In the genomic region with DNA sequence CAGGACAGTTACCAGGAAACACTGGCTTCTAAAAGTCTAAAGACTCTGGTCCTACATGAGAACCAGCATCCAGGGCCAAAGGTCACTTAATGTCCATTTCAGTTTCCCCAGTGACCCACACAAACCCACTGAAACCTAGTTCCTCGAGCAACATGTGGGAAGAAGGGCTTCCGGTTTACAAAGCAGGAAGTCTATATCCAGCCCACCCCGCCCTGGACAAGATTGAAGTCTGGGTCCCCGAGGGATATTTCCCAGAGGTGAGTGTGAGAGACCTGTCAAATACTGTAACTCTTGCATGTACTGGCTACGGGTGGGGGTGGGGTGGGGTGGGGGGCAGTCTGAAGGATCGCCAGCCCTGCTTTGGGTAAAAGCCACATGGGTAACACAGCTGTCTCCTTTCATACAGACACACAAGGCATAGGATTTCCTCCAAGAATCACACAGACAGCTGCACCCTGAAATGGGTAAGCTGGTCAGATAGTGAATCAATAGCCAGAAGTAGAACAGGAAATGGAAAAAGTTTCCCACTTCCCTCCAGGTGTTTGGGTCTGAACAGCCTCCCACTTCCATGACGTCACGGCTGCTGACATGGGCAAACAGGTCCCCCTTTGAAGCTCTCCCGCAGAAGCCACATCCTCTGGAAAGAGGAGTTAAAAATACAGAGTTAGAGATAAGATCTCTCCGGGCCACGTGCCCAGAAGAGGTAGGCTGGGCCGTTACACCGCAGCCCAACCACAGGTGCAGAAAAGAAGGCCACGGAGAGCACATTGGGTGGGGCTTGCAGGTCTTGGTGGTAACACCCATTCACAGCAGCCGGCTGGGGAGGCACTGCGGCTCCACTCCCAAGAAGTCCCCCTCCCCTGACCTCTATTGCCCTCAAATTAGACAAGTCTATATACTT, we compare ENCODE assay signal across 9 mouse cellular contexts. TPM values are rescaled to one million over a fixed set of nuclear protein-coding genes. Genes with fewer than 3 reads are reported as not detected.
DNase-seq lines count a peak whose midpoint lies in the region; ATAC-seq and TF ChIP-seq lines count a peak whose summit lies in the region.
"Had no signal": no experiment of that assay in that cellular context is flagged by ENCODE, and none has a peak within 500 bp of the region (broad histone marks: within the 10 kb centered on the region; RNA-seq: fewer than 3 reads in every experiment).

No protein-coding gene starts in this region.

- no peak overlapping the region for H3K4me3 ChIP-seq in limb, embryonic 14.5 days (replicated peaks; ENCODE audit: low read length)
- no peak overlapping the region for H3K4me3 ChIP-seq in neural tube, embryonic 12.5 days

- H3K27ac ChIP-seq in limb, embryonic 14.5 days (replicated peaks; ENCODE audit: low read depth, low read length) = no peak overlapping the region
- H3K27ac ChIP-seq in neural tube, embryonic 12.5 days = no peak overlapping the region

- intact Hi-C loops in heart, postnatal 36 days (cut with DNase I) = loop anchor here (2.0 to 5.0 kb wide), 2 partner anchors 162 to 415 kb away; a partner anchor contains a TSS

- H3K27me3 ChIP-seq in limb, embryonic 14.5 days (ENCODE audit: control insufficient read depth, insufficient read depth, low read length) = no peaks in the 10 kb centered on the region
- no peaks in the 10 kb centered on the region for H3K27me3 ChIP-seq in neural tube, embryonic 12.5 days (replicated peaks)

- DNase-seq in embryo, embryonic 10 days (ENCODE audit: low spot score) = peak; percentile 12
- no peak for DNase-seq in embryo, embryonic 11 days
- peak; percentile 54 for DNase-seq in c-Kit-positive CD71-positive TER-119-negative erythroid progenitor cells, embryonic 14.5 days (ENCODE audit: low read depth)
- DNase-seq in heart, postnatal 36 days = peak; percentile 45 to 50
- peak; percentile 49 for DNase-seq in limb, embryonic 14.5 days (ENCODE audit: low spot score)
- peak; percentile 47 for DNase-seq in urinary bladder, adult 2 months (ENCODE audit: low spot score)
- DNase-seq in retina, postnatal 1 day = no peak

- WGBS in limb, embryonic 14.5 days = 37% methylated on average over 16 of the region's 16 CpGs
- 60% methylated on average over 16 of the region's 16 CpGs for WGBS in neural tube, embryonic 12.5 days

- no peaks in the 10 kb centered on the region for H3K9me3 ChIP-seq in limb, embryonic 14.5 days (ENCODE audit: control insufficient read depth, low read length)
- H3K9me3 ChIP-seq in neural tube, embryonic 12.5 days = no peaks in the 10 kb centered on the region

- H3K9ac ChIP-seq in limb, embryonic 14.5 days (ENCODE audit: low read depth, low read length, severe bottlenecking) = no peak overlapping the region
- no peak overlapping the region for H3K9ac ChIP-seq in neural tube, embryonic 12.5 days

- ATAC-seq in limb, embryonic 14.5 days (ENCODE audit: low FRiP score, low read depth) = 0 out of 2 replicates have a peak, but pooled peaks have one; percentile 12
- ATAC-seq in neural tube, embryonic 12.5 days (ENCODE audit: low FRiP score, low read depth) = no peak

- no peaks in the 10 kb centered on the region for H3K36me3 ChIP-seq in limb, embryonic 14.5 days (ENCODE audit: control insufficient read depth, insufficient read depth, low read length)
- H3K36me3 ChIP-seq in neural tube, embryonic 12.5 days = no peaks in the 10 kb centered on the region

- H3K4me1 ChIP-seq in limb, embryonic 14.5 days (ENCODE audit: control insufficient read depth, insufficient read depth, low read length) = peaks cover 3% of the 10 kb centered on the region; the same call in 1 of the 2 replicates
- peaks cover 31% of the 10 kb centered on the region for H3K4me1 ChIP-seq in neural tube, embryonic 12.5 days

- no peak for TF ChIP-seq POLR2A in limb, embryonic 14.5 days (IDR thresholded peaks at IDR 0.05; ENCODE audit: borderline replicate concordance, extremely low read depth, insufficient read depth, insufficient read length)

- H3K4me2 ChIP-seq in limb, embryonic 14.5 days (replicated peaks; ENCODE audit: low read depth, low read length, severe bottlenecking) = peak overlapping the region; percentile 44
- peak overlapping the region; percentile 69 for H3K4me2 ChIP-seq in neural tube, embryonic 12.5 days (replicated peaks)

RNA-seq across cellular contexts. Expression of a gene that starts 26.7 kb away (rescaled TPM):
- 100 to 1,000 TPM in 1 of 2 experiments, 10 to 100 TPM in 1; 96.6 to 101 TPM for total RNA-seq in heart, postnatal 36 days (2021)
- polyA plus RNA-seq in limb, embryonic 14.5 days (2012; rRNA removed) = 248 and 505 TPM in 2 replicates
- polyA plus RNA-seq in limb, embryonic 14.5 days (2014; fragmentation: Nextera tagmentation; extraction: Ambion mirVana) = 404 and 419 TPM in 2 replicates
- polyA plus RNA-seq in neural tube, embryonic 12.5 days (2016; fragmentation: Nextera tagmentation; extraction: Ambion mirVana) = 270 and 281 TPM in 2 replicates
- polyA plus RNA-seq in urinary bladder, adult 2 months (2012; rRNA removed) = 228 and 295 TPM in 2 replicates

RNA-seq across cellular contexts. Expression of a gene that starts 26.8 kb away (rescaled TPM):
- 10 to 100 TPM; 52.2 to 59.7 TPM for total RNA-seq in heart, postnatal 36 days (2021)
- polyA plus RNA-seq in limb, embryonic 14.5 days (2012; rRNA removed) = 27.7 and 31.9 TPM in 2 replicates
- polyA plus RNA-seq in limb, embryonic 14.5 days (2014; fragmentation: Nextera tagmentation; extraction: Ambion mirVana) = 58.4 and 58.7 TPM in 2 replicates
- 45.1 and 48.7 TPM in 2 replicates for polyA plus RNA-seq in neural tube, embryonic 12.5 days (2016; fragmentation: Nextera tagmentation; extraction: Ambion mirVana)
- 38.1 and 62.8 TPM in 2 replicates for polyA plus RNA-seq in urinary bladder, adult 2 months (2012; rRNA removed)

RNA-seq across cellular contexts. Expression of a gene that starts 57.6 kb away (rescaled TPM):
- not detected for total RNA-seq in heart, postnatal 36 days (2021)
- polyA plus RNA-seq in limb, embryonic 14.5 days (2012; rRNA removed) = not detected in 2 replicates
- not detected in 2 replicates for polyA plus RNA-seq in limb, embryonic 14.5 days (2014; fragmentation: Nextera tagmentation; extraction: Ambion mirVana)
- polyA plus RNA-seq in neural tube, embryonic 12.5 days (2016; fragmentation: Nextera tagmentation; extraction: Ambion mirVana) = not detected in 2 replicates
- polyA plus RNA-seq in urinary bladder, adult 2 months (2012; rRNA removed) = not detected in 2 replicates
- total RNA-seq: ES-E14 had no signal

Comparison
In these comparisons a context has a peak if more than half of its experiments do, and no peak if none do; other contexts are left out.
1. DNase-seq: peak in embryo, embryonic 10 days (single experiment), c-Kit-positive CD71-positive TER-119-negative erythroid progenitor cells, embryonic 14.5 days (single experiment), heart, postnatal 36 days (2 of 2), limb, embryonic 14.5 days (single experiment) and urinary bladder, adult 2 months (single experiment); none in embryo, embryonic 11 days (single experiment) and retina, postnatal 1 day (single experiment).